Mouse (Mus musculus) gastrocnemius, postnatal 10 days (tissue): Measurements from ENCODE around the gene Fanci. TPM values are rescaled to one million over a fixed set of nuclear protein-coding genes. Genes with fewer than 3 reads are reported as not detected.

Experiments
- DNase-seq: peaks from one replicate; pipeline ENCODE4 v3.0.0; 2021; ENCODE audit warnings: mixed read lengths
- total RNA-seq, 2 experiments: library from RNA; stranded (reverse); gene quantifications; 2 replicates each; pipeline ENCODE4 v1.2.3; 2021

Fanci gene
- total RNA-seq, 2 experiments from 2014 or later, result 1.4 to 1.5 TPM

DNA sequence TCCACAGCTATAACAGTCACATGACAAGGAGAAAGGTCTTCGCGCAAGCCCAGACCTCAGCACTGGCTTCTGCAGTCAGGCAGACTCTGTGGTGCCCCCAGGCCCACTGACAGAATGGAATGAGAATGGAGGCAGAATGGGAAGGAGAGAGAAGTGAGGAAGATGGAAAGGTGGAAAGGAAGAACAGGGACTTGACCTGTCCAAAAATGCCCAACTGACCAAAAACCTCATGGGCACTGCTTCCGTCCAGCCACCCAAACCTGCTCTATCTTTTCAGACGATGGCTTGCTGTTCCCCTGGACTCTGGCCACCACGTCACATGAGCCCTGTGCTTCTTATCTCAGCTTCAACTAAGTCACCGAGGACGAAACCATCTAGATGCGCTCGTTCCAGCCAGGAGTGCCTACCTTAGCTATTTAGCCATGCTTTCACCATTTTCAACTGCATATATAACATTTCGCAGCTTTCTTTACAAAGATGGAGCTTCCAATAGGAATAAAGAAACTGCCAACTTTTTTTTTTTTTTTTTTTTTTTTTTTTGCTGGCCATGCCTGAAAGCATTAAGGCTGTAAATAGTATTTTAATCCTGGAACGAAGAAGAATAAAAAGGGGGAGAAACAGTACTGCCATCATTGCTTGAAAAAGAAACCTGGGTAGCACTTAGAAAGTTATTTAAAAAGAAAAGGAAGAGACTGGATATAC is 71.8 kb downstream of the Fanci start:
- DNase-seq, result no peak

DNA sequence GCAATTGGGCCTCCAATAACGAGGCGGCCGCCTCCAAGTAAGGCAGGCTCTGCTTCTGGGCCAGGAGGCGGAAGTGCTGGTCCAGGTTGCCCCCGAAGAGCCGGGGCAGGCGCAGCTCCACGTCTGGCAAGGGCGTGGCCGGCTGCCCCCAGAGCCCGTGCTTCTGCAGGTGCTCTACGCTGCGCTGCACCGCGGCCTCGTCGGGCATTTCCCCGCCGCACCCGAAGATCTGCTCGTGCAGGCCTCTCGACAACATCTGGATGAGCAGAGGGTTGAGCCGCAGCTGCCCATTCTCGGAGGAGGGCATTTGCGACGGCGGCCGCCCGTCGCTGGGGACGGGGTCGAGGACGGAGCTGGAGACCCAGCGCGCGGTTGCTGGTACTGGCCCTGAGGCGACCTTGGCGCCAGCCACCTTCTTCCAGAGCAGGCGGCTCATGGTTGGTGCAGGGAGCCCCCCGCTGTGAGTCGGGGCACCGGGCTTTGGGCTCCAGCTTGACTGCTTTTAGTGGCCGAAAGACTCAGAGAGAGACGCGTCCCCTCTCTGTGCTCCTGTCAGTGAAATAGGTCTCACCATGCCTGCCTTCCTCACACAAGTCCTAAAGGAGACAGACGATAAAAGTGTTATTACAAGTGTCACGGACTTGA is 73.2 kb downstream of the Fanci start:
- peak; percentile 19 for DNase-seq

DNA sequence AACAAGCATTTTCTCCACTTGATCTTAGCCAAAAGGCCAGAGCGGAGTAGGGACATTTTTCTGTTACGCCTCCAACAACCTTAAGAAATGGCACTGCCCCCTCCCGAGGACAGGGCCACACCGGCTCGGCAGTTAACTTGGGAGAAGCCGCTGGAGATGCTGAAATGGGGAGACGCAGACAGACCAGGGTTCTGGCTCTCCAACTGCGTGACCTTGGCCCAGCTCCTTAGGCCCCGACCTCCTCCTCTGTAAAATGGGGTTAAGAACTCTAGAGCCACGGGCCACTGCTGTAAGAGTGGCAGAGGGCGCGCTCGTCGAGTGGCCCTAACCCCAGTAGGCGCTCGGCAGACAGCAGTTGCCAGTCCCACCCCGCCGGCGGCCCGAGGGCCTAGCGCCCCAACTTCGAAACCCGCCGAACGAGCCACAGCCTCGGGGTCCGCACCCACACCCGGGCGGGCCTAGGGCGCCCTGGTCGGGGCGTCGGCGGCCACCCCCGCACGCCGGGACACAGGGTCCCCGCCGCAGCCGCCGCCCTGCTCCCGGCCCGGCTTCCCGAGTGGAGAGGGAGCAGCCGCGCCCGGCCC is 73.8 kb downstream of the Fanci start:
- no peak for DNase-seq

DNA sequence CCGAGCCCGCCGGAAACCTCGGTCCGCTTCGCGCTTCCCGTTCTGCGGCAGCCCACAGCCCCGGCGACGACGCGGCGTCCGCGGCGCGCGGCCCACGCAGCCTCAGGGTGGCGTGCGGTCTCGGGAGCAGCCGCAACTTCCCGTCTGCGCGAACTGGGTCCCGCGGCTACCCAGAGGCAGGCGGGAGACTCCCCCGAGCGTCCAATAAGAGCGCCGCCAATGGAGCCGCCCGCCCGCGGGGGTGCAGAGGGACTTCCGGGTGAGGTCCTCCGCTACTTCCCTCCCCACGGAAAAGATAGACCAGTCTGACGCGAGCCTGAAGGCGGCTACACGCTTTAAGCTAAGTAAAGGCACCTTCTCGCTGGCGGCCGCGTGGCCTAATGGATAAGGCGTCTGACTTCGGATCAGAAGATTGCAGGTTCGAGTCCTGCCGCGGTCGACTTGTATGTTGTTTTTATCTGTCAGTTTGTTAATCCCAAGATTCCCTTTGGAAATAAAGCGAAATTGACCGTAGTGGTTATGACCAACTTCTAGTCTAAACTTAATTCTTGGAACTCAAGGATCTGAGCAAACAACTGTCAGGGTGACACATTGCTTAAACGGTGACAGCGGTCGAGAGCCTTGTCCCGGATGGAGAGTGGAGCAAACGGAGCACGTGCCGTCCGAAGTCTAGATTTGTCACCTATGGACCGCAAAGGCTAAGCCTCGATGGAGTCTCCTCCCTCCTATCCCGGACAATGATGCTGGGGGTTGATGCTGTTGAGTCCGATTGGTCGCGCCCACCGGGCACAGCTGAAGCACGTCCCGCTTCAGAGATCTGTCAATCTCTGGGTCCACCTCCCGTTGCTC is 74.5 kb downstream of the Fanci start, which contains the start of gene Polg:
Gene Polg, minus strand, starts transcription at position 310 of the 849 bp plus-strand sequence.
- peak; percentile 98 for DNase-seq

DNA sequence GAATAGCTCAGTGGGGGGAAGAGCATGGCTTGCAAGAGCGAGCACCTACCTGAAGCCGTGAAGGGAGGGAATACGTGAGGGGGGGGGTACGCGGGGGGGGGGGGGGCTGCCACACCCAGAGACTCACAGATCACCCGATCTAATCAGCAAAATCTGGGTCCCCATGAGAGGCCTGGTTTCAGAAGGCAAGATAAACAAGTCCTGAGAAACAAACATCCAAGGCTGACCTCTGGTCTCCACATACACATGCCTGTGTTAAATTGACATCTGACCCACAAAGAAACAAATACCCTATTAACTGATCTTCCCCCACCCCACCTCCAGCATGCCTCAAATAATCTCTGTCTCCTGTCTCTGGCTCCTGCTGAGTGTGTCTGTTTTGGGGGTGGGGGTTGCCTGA is 76.2 kb downstream of the Fanci start:
- no peak for DNase-seq

DNA sequence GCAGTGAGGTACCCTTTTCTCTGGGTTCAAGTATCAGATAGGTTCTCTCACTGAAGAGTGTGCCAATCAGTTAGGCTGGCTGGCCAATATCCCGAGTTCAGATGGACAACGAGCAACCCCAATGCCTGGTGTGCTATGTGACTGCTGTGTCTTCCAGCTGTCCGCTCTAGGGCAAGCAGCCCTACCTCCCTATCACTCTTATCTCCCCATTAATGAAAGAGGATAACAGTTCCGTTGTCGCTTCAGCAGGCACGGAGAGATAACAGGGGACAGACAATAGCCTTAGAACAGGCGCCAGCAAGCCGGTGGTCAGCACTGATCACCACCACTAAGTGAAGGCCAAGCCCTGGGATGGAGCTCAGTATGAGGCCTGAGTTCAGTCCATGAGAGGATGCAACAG is 77.3 kb downstream of the Fanci start:
- no peak for DNase-seq

DNA sequence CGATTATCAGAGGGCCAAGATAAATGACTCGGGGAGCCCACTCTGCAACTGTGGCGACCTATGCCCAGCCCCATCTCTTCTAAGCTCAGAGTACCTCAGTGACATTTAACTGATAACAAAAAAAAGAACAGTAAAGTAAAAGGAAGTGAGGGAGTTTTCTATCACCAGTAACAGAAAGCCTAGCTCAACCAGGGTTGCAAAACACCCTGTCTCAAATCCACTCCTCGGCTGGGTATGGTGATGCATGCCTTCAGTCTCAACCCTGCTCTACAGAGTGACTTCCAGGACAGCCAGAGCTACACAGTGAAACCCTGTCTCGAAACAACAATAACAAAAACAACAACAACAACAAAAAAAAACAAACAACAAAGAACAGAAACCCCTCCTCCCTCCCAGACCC is 78.0 kb downstream of the Fanci start:
- DNase-seq, result no peak

DNA sequence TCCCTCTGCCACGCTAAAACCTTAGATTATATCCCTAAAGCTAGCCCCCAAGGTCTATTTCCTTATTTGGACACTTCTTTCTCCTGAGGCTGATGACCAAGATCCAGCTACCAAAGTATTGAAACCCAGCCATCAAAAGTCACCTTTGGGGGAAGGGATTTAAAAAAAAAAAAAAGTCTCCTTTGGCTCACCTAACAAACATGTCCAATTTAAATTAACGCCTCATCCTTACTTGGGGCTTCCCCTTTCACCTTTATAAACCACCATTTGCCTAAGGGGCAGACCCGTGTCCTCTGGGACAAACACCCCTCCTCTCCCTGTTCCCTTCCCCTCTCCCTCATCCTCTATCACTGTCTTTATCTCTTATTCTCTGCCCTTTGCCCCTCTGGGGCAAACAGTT is 79.0 kb downstream of the Fanci start:
- no peak for DNase-seq

DNA sequence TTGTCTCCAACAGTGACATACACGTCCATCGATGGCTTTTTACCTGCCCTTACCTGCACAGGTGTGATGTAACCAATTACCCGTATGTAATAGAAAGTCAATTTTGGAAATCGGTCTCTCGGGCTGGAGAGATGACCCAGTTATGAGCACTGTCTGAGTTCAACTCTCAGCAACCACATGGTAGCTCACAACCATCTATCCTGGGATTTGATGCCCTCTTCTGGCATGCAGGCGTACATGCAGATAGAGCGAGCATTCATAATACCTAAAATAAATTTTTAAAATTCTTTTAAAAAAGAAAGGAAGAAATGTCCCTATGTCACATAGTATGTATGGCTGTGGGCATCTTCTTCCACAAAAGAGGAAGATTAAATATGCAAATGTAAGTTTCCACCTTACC is 79.7 kb downstream of the Fanci start:
- DNase-seq, result no peak

DNA sequence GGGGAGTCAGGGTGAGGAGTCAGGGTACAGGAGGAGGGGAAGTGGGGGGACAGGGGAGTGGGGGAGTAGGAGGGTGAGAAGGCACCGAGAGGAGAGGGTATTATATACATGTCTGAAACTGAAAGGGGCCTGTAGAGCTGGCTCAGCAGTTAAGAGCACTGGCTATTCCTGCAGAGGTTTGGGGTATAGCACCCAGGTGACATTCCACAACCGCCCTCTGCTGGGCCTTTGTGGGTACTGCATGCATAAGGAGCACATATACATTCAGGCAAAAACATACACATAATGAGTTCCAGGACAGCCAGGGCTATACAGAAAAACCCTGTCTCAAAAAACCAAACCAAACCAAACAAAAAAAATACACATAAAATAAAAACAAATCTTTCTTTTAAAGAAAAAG is 81.1 kb downstream of the Fanci start:
- DNase-seq, result no peak

DNA sequence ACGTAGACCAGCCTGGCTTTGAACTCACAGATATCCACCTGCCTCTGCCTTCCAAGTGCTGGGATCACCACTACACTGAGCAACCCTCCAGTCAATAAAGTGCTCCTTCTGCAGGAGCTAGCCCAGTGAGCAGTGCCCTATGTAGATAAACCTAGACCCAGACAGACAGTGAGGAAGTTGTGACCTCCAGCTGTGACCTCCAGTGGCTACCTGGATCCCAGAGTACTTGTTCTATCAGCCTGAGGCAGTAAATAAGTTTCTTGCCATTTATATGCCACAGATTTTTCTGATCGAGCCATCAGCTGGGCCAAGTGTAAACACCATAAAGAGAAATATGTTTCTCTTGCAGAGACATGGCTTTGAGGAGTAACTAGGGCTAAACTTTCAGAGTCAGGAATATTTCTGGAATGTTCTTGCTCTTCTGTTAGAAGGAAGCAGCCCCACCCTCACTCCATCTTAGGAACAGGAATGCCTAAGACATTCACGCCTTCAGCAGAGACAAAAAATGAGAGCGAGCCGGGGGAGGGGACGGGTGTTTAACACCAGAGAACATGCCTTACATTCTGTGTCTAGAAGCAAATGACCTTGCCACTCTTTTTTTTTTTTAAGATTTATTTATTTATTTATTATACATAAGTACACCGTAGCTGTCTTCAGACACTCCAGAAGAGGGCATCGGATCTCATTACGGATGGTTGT is 81.9 kb downstream of the Fanci start:
- no peak for DNase-seq

DNA sequence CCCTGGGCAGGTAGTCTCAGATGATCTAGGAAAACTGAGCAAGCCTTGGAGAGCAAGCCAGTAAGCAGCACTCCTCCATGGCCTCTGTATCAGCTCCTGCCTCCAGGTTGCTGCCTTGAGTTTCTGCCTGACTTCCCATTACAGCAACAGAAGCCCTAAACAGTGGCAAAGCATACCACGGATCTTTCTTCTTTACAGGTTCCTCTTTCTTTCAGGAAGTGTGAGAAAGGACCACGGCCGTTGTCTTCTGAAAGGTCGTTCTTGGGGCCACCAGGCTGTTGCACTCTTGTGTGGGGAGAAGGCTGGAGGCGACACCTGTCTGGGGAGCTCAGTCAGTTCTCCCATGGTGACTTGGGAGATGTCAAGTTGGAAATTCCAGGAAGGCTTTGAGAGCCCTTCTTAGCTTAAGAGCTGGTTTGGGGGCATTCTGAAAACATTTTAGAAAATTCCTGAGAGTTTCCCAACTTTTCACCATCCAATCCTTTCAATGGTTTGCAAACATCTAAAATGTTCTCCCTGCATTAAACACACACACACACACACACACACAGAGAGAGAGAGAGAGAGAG is 83.2 kb downstream of the Fanci start:
- DNase-seq, result no peak

DNA sequence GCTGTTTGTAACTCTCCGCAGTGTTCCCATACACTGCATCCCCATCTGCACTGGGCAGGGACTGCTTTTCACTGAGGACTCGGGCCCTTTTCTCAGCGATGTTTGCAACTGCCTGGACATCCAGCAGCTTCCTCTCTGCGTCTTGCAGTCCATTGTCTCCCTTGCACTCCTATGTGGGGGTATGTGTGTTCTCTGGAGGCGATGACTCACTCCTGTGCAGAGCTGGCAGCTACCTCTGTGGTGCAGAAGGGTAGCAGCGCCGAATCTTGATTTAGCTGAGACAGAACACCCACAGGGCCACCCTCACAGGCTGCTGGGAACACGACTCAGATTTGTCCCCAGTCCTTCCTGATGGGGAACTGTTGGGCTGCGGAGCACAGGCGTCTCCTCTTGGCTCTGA is 94.8 kb downstream of the Fanci start:
- DNase-seq, result no peak

DNA sequence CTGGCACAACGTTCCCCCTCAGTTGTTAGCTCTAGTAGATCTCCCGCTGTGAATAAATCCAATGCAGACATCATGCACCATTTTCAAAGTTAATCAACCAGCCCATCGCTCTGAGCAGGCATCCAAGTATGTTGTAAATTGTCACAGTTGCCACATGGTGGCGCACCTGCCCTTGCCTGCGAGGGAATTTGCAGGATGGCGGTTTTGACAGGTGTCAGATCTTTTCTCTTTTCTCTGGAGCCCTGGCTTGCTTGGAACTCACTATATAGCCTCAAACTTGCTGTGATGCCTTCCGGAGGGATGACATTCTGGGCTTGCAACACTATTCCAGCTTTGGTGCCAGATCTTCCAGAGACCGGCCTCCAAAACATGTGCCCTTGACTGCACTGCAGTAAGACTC is 102.2 kb downstream of the Fanci start:
- peak; percentile 57 for DNase-seq

DNA sequence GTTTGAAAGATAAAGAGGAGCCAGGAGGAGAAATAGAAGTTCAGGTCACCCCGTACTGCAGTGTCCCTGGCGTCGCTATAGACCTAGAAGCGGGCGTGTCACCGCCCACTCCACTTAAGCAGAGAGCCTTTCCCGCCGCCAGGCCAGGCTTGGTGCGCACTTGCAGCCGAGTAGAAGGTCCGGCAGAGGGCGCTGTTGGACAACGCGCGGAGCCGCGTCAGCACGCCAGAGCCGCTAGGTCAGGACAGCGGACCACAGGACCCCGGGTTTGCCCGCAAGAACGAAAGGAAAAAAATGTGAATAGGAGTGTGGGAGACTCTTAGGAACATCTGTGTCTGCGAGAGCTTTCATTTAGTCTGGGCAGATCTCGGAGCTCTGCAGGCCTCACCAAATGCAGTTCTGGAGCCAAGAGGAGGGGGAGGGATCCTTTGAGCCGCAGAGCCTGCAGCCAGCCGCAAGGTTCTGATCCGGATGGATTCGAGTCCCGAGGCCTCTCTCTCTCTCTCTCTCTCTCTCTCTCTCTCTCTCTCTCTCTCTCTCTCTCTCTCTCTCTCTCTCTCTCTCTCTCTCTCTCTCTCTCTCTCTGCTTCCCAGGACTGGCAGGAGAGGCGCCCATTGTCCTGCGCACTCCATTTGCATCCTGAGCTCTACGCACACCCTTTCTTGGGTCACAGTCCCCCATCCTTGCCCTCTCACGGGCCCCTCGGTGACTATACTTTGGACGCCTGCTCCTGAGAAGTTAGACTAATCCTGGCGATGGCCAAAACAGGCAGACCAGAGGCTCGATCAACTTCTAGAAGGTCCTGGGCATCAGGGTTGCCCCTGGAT is 104.5 kb downstream of the Fanci start:
- DNase-seq, result peak; percentile 92

DNA sequence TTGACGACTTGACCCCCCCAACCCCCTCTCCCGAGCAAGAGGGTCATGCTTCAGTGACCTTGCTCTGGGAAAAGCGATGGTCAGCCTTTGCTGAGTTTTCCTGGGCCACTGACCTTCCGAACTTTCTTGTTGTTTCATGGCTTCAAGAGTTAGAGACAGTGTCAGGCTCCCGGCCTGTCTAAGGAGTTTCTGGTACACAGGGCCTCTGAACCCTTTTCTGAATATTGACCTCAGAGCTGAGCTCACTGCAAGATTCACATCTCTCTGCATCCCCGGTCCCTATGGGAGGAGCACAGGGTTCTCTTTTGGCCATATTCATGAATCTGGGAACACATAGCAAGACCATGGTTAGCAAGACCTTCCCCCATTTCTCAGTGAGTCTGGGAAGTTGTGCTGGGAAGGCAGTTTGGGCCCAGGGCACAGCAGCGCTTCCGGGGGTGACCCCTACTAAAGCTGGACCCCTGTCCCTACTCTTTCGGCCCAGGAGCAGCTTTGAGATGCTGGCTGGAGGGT is 105.1 kb downstream of the Fanci start:
- no peak for DNase-seq

DNA sequence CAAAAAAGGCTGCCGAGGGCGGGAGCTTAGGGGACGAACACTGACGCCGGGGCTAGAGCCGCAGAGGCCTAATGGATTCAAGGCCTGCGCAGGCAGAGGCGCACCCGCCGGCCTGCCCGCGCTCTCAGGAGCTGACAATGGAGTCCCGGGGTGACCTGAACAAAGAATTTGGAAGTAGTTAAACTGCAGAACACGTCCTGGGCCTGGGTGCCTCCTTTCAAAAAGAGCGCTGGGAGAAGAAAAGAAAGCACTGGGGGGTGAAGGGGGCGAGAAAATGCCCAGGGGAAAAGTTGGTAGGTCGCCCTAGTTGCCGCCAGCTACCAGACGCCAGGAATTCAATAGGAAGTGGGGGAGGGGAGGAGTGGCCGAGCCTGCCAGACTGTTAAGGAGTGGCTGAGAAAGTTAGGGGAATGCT is 106.0 kb downstream of the Fanci start:
- DNase-seq, result no peak

DNA sequence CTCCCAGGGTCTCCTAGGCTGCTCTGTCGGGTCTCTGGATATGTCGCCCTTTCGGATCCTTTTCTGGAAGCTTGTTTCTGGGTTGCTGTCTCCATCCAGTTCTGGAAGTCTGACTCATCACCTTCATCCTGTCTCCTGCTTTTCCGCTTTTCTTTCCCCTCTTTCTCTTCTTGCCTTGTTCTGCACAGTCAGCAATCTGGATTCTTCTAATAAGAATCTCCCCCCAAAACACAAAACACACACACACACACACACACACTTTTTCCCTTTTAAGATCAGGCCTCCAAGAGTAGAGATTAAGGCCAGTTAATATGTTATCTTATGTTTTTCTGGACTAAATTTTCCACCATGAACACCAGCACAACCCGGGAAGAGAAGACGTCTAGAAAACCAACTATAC is 106.6 kb downstream of the Fanci start:
- DNase-seq, result no peak

DNA sequence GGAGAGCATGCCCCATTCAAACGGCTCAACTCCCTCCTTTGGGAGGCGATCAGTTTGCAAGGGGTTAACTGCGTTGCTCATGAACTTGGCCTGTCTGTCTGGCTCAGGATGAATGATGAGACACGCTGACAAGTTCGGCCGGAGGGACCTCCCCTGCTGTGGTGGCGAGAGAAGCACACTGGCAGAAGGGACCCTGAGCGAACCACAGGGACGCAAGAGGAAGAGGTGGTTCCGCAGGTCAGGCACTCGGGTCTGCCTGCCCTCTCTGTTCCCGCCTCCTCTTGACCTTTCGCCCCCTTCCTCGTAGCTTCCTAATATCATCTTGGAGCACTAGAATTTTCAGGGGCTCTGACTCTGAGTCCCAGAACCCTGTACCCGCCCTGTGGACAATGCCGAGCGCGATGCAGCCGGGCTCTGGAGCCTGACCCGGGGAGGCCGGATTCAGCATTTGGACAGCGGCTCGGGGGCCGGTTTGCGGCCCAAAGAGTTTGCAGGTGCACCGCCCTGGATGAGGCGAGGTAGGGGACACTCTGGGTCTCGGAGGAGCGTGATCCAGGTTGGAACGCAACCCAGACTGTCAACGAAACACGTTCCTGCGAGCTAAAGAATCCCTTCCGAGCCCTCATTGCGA is 107.4 kb downstream of the Fanci start:
- DNase-seq, result peak; percentile 64
